In the genomic region with DNA sequence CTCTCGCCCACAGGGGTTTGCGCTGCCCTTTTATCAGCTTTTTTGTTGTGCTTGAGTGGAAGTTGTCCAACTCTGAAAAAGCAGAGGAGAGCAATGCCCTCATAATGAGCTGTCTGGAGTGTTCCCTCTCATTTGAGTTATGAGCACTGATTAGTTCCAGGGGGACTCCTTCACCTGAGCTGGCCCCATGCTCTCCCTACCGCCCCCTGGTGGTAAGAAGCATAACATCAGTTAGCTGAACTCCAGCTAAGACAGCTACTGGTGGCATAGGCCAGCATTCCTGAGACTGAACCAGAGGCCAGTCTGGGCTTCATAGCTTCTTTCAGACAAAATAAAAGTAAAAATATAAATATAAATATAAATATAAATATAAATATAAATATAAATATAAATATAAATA, we compare ENCODE assay signal across 9 mouse cellular contexts.
A peak's percentile ranks its signal among the peaks of the same experiment; 100 is the strongest.
DNase-seq lines count a peak whose midpoint lies in the region; TF ChIP-seq lines count a peak whose summit lies in the region.
"Had no signal": no experiment of that assay in that cellular context is flagged by ENCODE, and none has a peak within 500 bp of the region (broad histone marks: within the 10 kb centered on the region; RNA-seq: fewer than 3 reads in every experiment).

No protein-coding gene starts in this region.

- TF ChIP-seq CTCF in heart, adult 2 months (IDR thresholded peaks at IDR 0.05), result peak; percentile 66
- TF ChIP-seq CTCF in cerebellum, adult 2 months (IDR thresholded peaks at IDR 0.05; ENCODE audit: borderline replicate concordance, insufficient read depth, low read depth, low read length), result peak; percentile 56

- 59% methylated on average over 3 of the region's 3 CpGs for WGBS in heart, adult 2 months
- 65% methylated on average over 3 of the region's 3 CpGs for WGBS in cerebellum, adult 2 months
- WGBS in heart, embryonic 10.5 days, result 65% methylated on average over 3 of the region's 3 CpGs

- no peaks in the 10 kb centered on the region for H3K27me3 ChIP-seq in heart, adult 2 months (ENCODE audit: control insufficient read depth, insufficient read depth, low read length)
- H3K27me3 ChIP-seq in cerebellum, adult 2 months (ENCODE audit: control insufficient read depth, insufficient read depth, low read length), result no peaks in the 10 kb centered on the region
- no peaks in the 10 kb centered on the region for H3K27me3 ChIP-seq in heart, embryonic 10.5 days (ENCODE audit: insufficient read depth, poor library complexity, severe bottlenecking)
- H3K27me3 ChIP-seq: neural tube, embryonic 12.5 days had no signal

- no peaks in the 10 kb centered on the region for H3K4me1 ChIP-seq in heart, adult 2 months (ENCODE audit: control insufficient read depth, insufficient read depth, low read length)
- no peaks in the 10 kb centered on the region for H3K4me1 ChIP-seq in cerebellum, adult 2 months (ENCODE audit: control insufficient read depth, insufficient read depth, low read length)
- H3K4me1 ChIP-seq in heart, embryonic 10.5 days, result no peaks in the 10 kb centered on the region
- H3K4me1 ChIP-seq: neural tube, embryonic 12.5 days had no signal

- H3K9me3 ChIP-seq in heart, embryonic 10.5 days, result no peaks in the 10 kb centered on the region
- H3K9me3 ChIP-seq: neural tube, embryonic 12.5 days had no signal

- intact Hi-C loops in heart, adult 2 months (cut with DNase I), result no loop called here
- intact Hi-C loops in heart, postnatal 25 days (cut with DNase I), result no loop called here

- H3K4me3 ChIP-seq in heart, adult 2 months, result no peak overlapping the region
- H3K4me3 ChIP-seq in cerebellum, adult 2 months (replicated peaks; ENCODE audit: insufficient read depth, low read depth, low read length), result no peak overlapping the region
- no peak overlapping the region for H3K4me3 ChIP-seq in heart, embryonic 10.5 days
- H3K4me3 ChIP-seq: neural tube, embryonic 12.5 days had no signal

- H3K9ac ChIP-seq in heart, adult 2 months (ENCODE audit: low read depth, low read length), result no peak overlapping the region
- H3K9ac ChIP-seq: neural tube, embryonic 12.5 days had no signal

- TF ChIP-seq POLR2A in heart, adult 2 months (IDR thresholded peaks at IDR 0.05; ENCODE audit: insufficient read depth, low read depth, low read length), result no peak
- TF ChIP-seq POLR2A in cerebellum, adult 2 months (IDR thresholded peaks at IDR 0.05; ENCODE audit: borderline replicate concordance, insufficient read depth, low read length), result no peak

- no peak overlapping the region for H3K27ac ChIP-seq in heart, adult 2 months
- H3K27ac ChIP-seq in cerebellum, adult 2 months (ENCODE audit: insufficient read depth, low read length), result no peak overlapping the region
- no peak overlapping the region for H3K27ac ChIP-seq in heart, embryonic 10.5 days
- H3K27ac ChIP-seq: neural tube, embryonic 12.5 days had no signal

- no peaks in the 10 kb centered on the region for H3K79me2 ChIP-seq in heart, adult 2 months (replicated peaks; ENCODE audit: control insufficient read depth, insufficient read depth, low read length)

- TF ChIP-seq EP300 in heart, adult 2 months (IDR thresholded peaks at IDR 0.05; ENCODE audit: insufficient read depth, low read depth, low read length), result no peak

- H3K36me3 ChIP-seq in heart, adult 2 months (ENCODE audit: control insufficient read depth, insufficient read depth, low read length), result no peaks in the 10 kb centered on the region
- no peaks in the 10 kb centered on the region for H3K36me3 ChIP-seq in heart, embryonic 10.5 days
- H3K36me3 ChIP-seq: neural tube, embryonic 12.5 days had no signal

- DNase-seq in heart, adult 2 months, result no peak
- no peak for DNase-seq in heart, postnatal 25 days (ENCODE audit: low spot score)
- peak; percentile 18 for DNase-seq in thymus, postnatal 4 days
- no peak for DNase-seq in thymus, postnatal 0 days (ENCODE audit: low spot score)
- DNase-seq in cerebellum, adult 2 months, result peak; percentile 9 to 11
- DNase-seq in kidney, postnatal 4 days, result peak; percentile 49 to 51
- peak; percentile 30 for DNase-seq in right cerebral cortex, postnatal 14 days
- DNase-seq in heart, embryonic 10.5 days (ENCODE audit: low spot score), result no peak

Comparison
In these comparisons a context has a peak if more than half of its experiments do, and no peak if none do; other contexts are left out.
1. DNase-seq: peak in thymus, postnatal 4 days (single experiment), cerebellum, adult 2 months (2 of 2), kidney, postnatal 4 days (2 of 2) and right cerebral cortex, postnatal 14 days (single experiment); none in heart, adult 2 months (0 of 2), heart, postnatal 25 days (single experiment), thymus, postnatal 0 days (single experiment) and heart, embryonic 10.5 days (single experiment).